Mouse (Mus musculus) midbrain, embryonic 13.5 days (tissue): Measurements from ENCODE around the gene Atp8a2. TPM values are rescaled to one million over a fixed set of nuclear protein-coding genes. Genes with fewer than 3 reads are reported as not detected.
"Not testable (repeated sequence)": the region's sequence is repeated elsewhere in the genome, so short reads cannot be mapped to it uniquely, and the experiment has no call there.

ENCODE experiments used
- ATAC-seq: fragments of 200-750 bp; cut with Nextera tagmentation; 2 replicates; pipeline ENCODE4 v1.8.0; 2017; ENCODE audit warnings: mild to moderate bottlenecking, moderate TSS enrichment, moderate library complexity
- H3K27ac ChIP-seq: fragments of 300-500 bp; sonication (generic); 2 replicates; pipeline ENCODE4 v1.5.1; 2015; ENCODE audit warnings: inconsistent platforms, mild to moderate bottlenecking, moderate library complexity
- H3K27me3 ChIP-seq: fragments of 300-500 bp; sonication (generic); 2 replicates; pipeline ENCODE4 v1.6.1; 2015; ENCODE audit warnings: mild to moderate bottlenecking, inconsistent platforms
- H3K36me3 ChIP-seq: fragments of 300-500 bp; sonication (generic); 2 replicates; pipeline ENCODE4 v1.6.1; 2015; ENCODE audit warnings: mild to moderate bottlenecking, inconsistent platforms
- H3K4me1 ChIP-seq: fragments of 300-500 bp; sonication (generic); replicated peaks from 2 replicates; pipeline ENCODE4 v1.6.1; 2015; ENCODE audit warnings: inconsistent platforms
- H3K4me2 ChIP-seq: fragments of 300-500 bp; sonication (generic); replicated peaks from 2 replicates; pipeline ENCODE4 v1.6.1; 2015; ENCODE audit warnings: moderate library complexity, mild to moderate bottlenecking, inconsistent platforms
- H3K4me3 ChIP-seq: fragments of 300-500 bp; sonication (generic); replicated peaks from 2 replicates; pipeline ENCODE4 v1.5.1; 2015; ENCODE audit warnings: mild to moderate bottlenecking, inconsistent platforms
- H3K9ac ChIP-seq: fragments of 300-500 bp; sonication (generic); replicated peaks from 2 replicates; pipeline ENCODE4 v1.6.1; 2015; ENCODE audit warnings: mild to moderate bottlenecking, inconsistent platforms
- H3K9me3 ChIP-seq: fragments of 300-500 bp; sonication (generic); 2 replicates; pipeline ENCODE4 v1.6.1; 2016; ENCODE audit warnings: mild to moderate bottlenecking, inconsistent platforms
- WGBS: fragments of 180-500 bp; shearing (Covaris S2); methylation state at CpG from one replicate; pipeline ENCODE4 v1.1.7; 2015; 5-methylcytosine and 5-hydroxymethylcytosine counted together
- polyA plus RNA-seq: library from polyadenylated mRNA; unstranded; fragments of >200 nt; fragmentation: Nextera tagmentation; extraction: Ambion mirVana; gene quantifications from 2 replicates; pipeline ENCODE4 v1.2.1, GENCODE M21; 2015

The Atp8a2 gene
- polyA plus RNA-seq, 1 experiment from 2014 or later = 28.1 TPM

GRCm38 (mm10) chr14:59827409-59827808, 369.6 kb downstream of the Atp8a2 start:
- no peak overlapping the region for H3K4me2 ChIP-seq
- H3K4me1 ChIP-seq = no peaks in the 10 kb centered on the region
- no peak overlapping the region for H3K4me3 ChIP-seq
- no peaks in the 10 kb centered on the region for H3K9me3 ChIP-seq
- WGBS = 62% methylated on average over 5 of the region's 5 CpGs
- no peaks in the 10 kb centered on the region for H3K36me3 ChIP-seq
- no peak overlapping the region for H3K9ac ChIP-seq
- ATAC-seq = no peak
- no peak overlapping the region for H3K27ac ChIP-seq
- no peaks in the 10 kb centered on the region for H3K27me3 ChIP-seq

DNA sequence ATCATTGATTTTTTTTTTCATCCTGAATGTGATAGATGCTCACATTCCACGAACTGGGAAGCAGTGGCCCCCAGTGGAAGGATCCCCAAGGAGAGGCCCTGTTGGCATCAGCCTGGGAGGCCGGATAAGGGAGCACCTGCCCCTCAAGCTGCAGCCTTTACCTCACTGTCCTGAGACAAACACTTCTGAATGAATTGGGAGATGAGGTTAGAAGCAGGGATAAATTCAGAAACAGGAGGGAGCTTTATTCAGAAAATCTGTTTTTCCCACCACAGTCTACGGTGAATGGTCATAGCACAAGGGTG, 376.9 kb downstream of the Atp8a2 start:
- Histone ChIP-seq H3K36me3 (no peaks in the 10 kb centered on the region), H3K27ac (0 out of 2 replicates have a peak overlapping the region, but pooled peaks have one; percentile 71), H3K27me3 (no peaks in the 10 kb centered on the region), H3K4me3 (no peak overlapping the region), H3K4me2 (no peak overlapping the region), H3K9me3 (peaks cover 6% of the 10 kb centered on the region; the same call in 1 of the 2 replicates), H3K9ac (no peak overlapping the region), H3K4me1 (peaks cover 13% of the 10 kb centered on the region)
- peak; percentile 65; the same call in 1 of the 2 replicates for ATAC-seq
- 50% methylated on average over 3 of the region's 3 CpGs for WGBS

DNA sequence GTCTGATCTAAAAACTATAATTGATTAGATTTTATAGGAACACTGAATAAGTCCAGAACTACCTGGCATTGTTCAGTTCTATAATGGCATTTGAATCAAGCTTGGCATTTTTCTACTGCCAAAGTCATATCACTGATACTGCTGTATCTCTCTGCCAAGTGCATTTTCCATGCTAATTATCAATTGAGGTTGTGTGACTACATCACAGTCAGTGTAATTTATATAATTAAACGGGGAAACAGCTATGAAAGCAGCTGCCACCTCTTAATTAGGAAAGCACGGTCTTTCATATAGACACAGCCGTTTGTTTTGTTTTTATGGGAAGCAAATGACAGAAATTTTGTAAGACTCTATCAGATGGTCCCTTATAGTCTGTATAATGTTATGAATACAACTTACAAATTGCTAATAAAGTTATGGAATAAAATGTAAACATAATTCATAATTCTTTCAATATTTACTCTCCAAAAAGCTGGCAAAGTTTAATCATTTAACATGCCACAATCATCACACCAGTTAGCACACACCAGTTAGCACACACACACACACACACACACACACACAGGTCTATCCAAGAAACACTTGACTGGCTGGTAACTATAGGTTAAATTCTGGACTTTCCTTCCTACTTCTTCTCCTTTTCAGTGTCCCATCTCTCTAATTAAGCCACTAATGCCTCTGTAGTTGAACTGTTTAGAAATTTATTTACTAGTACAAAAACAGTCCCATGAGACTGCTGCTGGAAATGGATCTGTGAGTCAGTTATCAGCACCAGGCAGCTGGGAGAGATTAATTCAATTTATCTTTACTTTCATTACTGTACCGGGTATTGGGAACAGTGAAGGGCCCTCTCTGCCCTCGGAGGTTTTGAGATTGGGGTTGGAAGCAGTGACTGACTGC, 377.5 kb downstream of the Atp8a2 start:
- WGBS = 56% methylated on average over 5 of the region's 5 CpGs
- Histone ChIP-seq H3K27me3 (no peaks in the 10 kb centered on the region), H3K9me3 (peaks cover 6% of the 10 kb centered on the region; the same call in 1 of the 2 replicates), H3K4me3 (no peak overlapping the region), H3K36me3 (no peaks in the 10 kb centered on the region), H3K9ac (no peak overlapping the region), H3K4me2 (no peak overlapping the region), H3K4me1 (peaks cover 13% of the 10 kb centered on the region), H3K27ac (0 out of 2 replicates have a peak overlapping the region, but pooled peaks have one; percentile 71)
- ATAC-seq = peak; percentile 68; the same call in 1 of the 2 replicates

DNA sequence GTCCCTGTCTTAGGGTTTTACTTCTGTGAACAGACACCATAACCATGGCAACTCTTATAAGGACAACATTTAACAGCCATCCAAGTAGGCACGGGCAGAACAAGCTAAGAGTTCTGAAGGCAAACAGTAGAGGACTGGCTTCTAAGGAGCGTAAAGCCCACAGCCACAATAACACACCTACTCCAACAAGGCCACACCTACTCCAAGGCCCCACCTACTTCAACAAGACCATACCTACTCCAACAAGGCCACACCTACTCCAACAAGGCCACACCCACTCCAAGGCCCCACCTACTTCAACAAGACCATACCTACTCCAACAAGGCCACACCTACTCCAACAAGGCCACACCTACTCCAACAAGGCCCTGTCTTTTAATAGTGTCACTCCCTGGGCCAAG, 386.7 kb downstream of the Atp8a2 start:
- H3K36me3 ChIP-seq, H3K9ac ChIP-seq, H3K4me2 ChIP-seq, H3K27ac ChIP-seq, H3K4me1 ChIP-seq, H3K4me3 ChIP-seq, ATAC-seq, H3K27me3 ChIP-seq, H3K9me3 ChIP-seq: not testable (repeated sequence)
- WGBS = 97% methylated on average over 2 of the region's 2 CpGs

DNA sequence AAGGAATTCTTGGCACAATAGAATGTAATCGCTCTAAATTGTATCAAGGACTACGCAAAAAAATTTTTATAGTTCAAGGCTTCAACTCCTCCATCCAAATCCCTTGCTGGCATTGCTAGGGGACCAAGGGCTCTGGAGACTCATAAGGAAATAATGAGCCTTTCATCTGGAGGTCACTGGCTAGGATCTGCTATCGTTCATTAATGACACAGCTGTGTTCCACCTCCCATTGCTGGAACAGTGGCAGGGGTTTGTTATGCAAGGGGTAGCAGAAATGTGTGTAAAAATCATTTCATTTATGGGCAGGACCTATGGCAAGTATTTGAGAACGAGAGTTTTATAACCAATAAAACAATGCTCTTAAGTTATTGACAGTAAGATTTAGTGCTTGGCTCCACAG, 387.2 kb downstream of the Atp8a2 start:
- no peak overlapping the region for H3K4me3 ChIP-seq
- no peaks in the 10 kb centered on the region for H3K4me1 ChIP-seq
- H3K36me3 ChIP-seq = no peaks in the 10 kb centered on the region
- H3K9me3 ChIP-seq = no peaks in the 10 kb centered on the region
- WGBS = 77% methylated on average over 4 of the region's 4 CpGs
- no peak overlapping the region for H3K27ac ChIP-seq
- H3K27me3 ChIP-seq = no peaks in the 10 kb centered on the region
- no peak overlapping the region for H3K9ac ChIP-seq
- no peak overlapping the region for H3K4me2 ChIP-seq
- no peak for ATAC-seq

- H3K9me3 ChIP-seq = no peaks in the 10 kb centered on the region
- ATAC-seq = no peak
- no peak overlapping the region for H3K4me3 ChIP-seq
- H3K27ac ChIP-seq = no peak overlapping the region
- H3K9ac ChIP-seq = no peak overlapping the region
- no peak overlapping the region for H3K4me2 ChIP-seq
- no peaks in the 10 kb centered on the region for H3K27me3 ChIP-seq
- no peaks in the 10 kb centered on the region for H3K36me3 ChIP-seq
- no peaks in the 10 kb centered on the region for H3K4me1 ChIP-seq
- 81% methylated on average over 7 of the region's 7 CpGs for WGBS
These were observed 389.3 kb downstream of the Atp8a2 start for GRCm38 (mm10) chr14:59807528-59808300.

DNA sequence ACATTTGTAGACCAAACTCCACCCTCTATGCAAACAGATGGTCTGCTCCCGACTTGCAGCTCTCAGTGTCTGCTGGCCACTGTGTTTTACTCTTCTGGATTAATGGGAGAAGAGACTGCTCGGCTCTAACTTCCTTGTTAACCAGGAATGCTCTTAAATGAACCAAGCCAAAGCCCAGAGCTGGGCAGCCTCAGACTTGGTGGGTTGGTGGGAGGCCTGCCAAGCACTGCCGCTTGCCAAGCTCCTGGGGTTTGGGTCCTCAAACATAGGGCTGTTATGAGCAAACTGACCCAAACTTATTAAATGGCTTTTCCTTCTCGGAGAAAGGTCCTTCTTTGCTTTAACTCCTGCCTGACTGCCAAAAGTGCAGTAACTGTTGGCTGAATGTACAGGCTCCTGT, 390.1 kb downstream of the Atp8a2 start:
- 59% methylated on average over 4 of the region's 4 CpGs for WGBS
- H3K9me3 ChIP-seq = no peaks in the 10 kb centered on the region
- H3K4me1 ChIP-seq = no peaks in the 10 kb centered on the region
- H3K36me3 ChIP-seq = no peaks in the 10 kb centered on the region
- H3K4me3 ChIP-seq = no peak overlapping the region
- no peak overlapping the region for H3K27ac ChIP-seq
- H3K4me2 ChIP-seq = no peak overlapping the region
- H3K9ac ChIP-seq = no peak overlapping the region
- no peak for ATAC-seq
- no peaks in the 10 kb centered on the region for H3K27me3 ChIP-seq

DNA sequence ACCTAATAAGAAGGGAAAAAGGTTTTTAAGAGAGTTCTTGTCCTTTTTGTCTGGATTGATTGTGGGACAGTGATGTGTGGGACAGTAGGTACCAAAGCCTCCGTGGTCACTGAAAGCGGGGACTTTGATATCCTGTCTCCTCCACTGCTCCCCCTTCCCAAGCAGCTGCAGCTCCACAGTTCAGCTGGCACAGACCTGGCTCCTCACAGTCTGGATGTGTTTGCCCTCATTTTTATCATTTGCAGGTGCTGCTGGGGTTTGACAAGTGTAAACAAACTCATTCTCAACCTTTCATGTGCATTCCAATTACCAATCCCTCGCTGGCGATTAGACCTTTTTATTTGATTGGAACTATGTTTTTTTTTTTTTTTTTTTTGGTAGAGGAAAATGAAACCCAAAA, 390.8 kb downstream of the Atp8a2 start:
- Histone ChIP-seq H3K9me3 (no peaks in the 10 kb centered on the region), H3K27ac (no peak overlapping the region), H3K9ac (no peak overlapping the region), H3K4me2 (no peak overlapping the region), H3K36me3 (no peaks in the 10 kb centered on the region), H3K27me3 (no peaks in the 10 kb centered on the region), H3K4me3 (no peak overlapping the region), H3K4me1 (no peaks in the 10 kb centered on the region)
- 77% methylated on average over 4 of the region's 4 CpGs for WGBS
- no peak for ATAC-seq

- no peak for ATAC-seq
- H3K27ac ChIP-seq = no peak overlapping the region
- 77% methylated on average over 7 of the region's 7 CpGs for WGBS
These were observed 391.3 kb downstream of the Atp8a2 start for GRCm38 (mm10) chr14:59805683-59806082.

GRCm38 (mm10) chr14:59801961-59802599, 394.9 kb downstream of the Atp8a2 start:
- H3K9me3 ChIP-seq = no peaks in the 10 kb centered on the region
- WGBS = 79% methylated on average over 8 of the region's 8 CpGs
- H3K4me2 ChIP-seq = no peak overlapping the region
- no peak overlapping the region for H3K9ac ChIP-seq
- no peak overlapping the region for H3K27ac ChIP-seq
- no peak for ATAC-seq
- no peaks in the 10 kb centered on the region for H3K27me3 ChIP-seq
- no peaks in the 10 kb centered on the region for H3K4me1 ChIP-seq
- H3K36me3 ChIP-seq = no peaks in the 10 kb centered on the region
- H3K4me3 ChIP-seq = no peak overlapping the region

More at GRCm38 (mm10) chr14:59805683-59806082, 391.3 kb downstream of the Atp8a2 start:
- Histone ChIP-seq H3K27me3 (no peaks in the 10 kb centered on the region), H3K4me1 (no peaks in the 10 kb centered on the region), H3K4me2 (no peak overlapping the region), H3K36me3 (no peaks in the 10 kb centered on the region), H3K4me3 (no peak overlapping the region), H3K9me3 (no peaks in the 10 kb centered on the region), H3K9ac (no peak overlapping the region)

DNA sequence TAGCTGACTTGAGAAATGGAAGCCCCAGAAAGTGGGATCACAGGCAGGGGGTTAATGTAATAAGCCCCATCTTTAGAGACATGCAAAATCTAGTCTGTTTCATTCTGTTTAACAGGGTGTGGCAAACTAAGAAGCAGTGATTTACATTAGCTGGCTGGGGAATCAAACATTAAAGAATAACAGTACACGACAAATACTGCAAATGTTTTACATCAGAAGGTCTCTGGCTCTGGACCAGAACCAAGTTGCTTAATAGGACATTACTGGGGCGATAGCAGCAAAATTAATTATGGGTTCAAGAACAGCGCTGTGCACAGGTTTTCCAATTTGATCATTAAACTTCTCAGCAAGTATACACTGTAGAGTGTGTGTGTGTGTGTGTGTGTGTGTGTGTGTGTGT, 397.5 kb downstream of the Atp8a2 start:
- Histone ChIP-seq H3K9me3 (no peaks in the 10 kb centered on the region), H3K27me3 (no peaks in the 10 kb centered on the region), H3K36me3 (no peaks in the 10 kb centered on the region), H3K4me3 (no peak overlapping the region), H3K4me1 (no peaks in the 10 kb centered on the region), H3K9ac (no peak overlapping the region), H3K4me2 (no peak overlapping the region), H3K27ac (no peak overlapping the region)
- ATAC-seq = no peak
- 90% methylated on average over 3 of the region's 3 CpGs for WGBS

- Histone ChIP-seq H3K27me3 (no peaks in the 10 kb centered on the region), H3K4me2 (no peak overlapping the region), H3K4me3 (no peak overlapping the region), H3K27ac (no peak overlapping the region), H3K4me1 (no peaks in the 10 kb centered on the region), H3K9me3 (no peaks in the 10 kb centered on the region), H3K36me3 (no peaks in the 10 kb centered on the region), H3K9ac (no peak overlapping the region)
- 52% methylated on average over 10 of the region's 10 CpGs for WGBS
- no peak for ATAC-seq
These were observed 403.1 kb downstream of the Atp8a2 start for GRCm38 (mm10) chr14:59793841-59794240.
